Mouse (Mus musculus): ENCODE data around the gene Rnaseh2c. TPM values are rescaled to one million over a fixed set of nuclear protein-coding genes. Genes with fewer than 3 reads are reported as not detected.

Gene Rnaseh2c
- polyA plus RNA-seq, 1 experiment = 47.8 TPM

DNA sequence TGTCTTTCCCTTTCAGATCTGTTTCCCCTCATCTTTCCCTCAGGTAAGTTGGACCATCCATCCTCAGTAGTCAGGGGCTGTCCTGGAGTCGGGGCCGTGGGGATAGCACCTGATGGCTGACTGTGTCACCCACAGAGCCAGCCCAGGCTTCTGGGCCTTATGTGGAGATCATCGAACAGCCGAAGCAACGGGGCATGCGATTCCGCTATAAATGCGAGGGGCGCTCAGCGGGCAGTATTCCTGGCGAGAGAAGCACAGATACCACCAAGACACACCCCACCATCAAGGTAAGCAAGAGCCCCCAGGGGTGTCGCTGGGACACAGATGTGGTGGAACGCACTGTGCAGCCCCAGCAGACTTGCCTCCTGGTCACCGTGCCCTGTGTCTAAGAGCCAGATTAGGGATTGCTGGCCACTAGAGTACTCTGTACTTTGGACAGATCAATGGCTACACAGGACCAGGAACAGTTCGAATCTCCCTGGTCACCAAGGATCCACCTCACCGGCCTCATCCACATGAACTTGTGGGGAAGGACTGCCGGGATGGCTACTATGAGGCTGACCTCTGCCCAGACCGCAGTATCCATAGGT, 36.8 kb downstream of the Rnaseh2c start:
- no peaks in the 10 kb centered on the region for H3K27me3 ChIP-seq (ENCODE audit: control insufficient read depth, insufficient read depth, low read length)
- H3K27ac ChIP-seq (ENCODE audit: insufficient read depth, low read length) = peak overlapping the region; percentile 99
- H3K4me1 ChIP-seq (ENCODE audit: control insufficient read depth, insufficient read depth, insufficient read length) = peaks cover 8% of the 10 kb centered on the region; the same call in 1 of the 2 replicates

DNA sequence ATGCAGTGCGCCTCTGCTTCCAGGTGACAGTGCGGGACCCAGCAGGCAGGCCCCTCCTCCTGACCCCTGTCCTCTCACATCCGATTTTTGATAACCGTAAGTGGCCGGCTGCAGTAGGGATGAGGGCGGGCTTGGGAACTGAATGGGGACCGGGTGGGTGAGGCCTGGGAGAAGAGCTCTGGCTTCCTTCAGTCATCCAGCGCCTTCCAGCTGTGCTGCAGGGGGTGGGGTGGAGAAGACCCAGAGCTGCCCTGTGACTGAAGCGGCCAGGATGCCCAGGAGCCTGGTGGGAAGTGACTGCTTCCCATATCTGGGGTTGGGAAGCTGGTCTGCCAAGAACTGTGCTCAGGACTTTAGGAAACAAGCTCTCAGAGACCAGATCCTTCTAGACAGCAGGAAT, 38.7 kb downstream of the Rnaseh2c start:
- TF ChIP-seq CTCF (IDR thresholded peaks at IDR 0.05; ENCODE audit: extremely low read depth, insufficient read depth, insufficient read length, insufficient replicate concordance) (no peak), POLR2A (IDR thresholded peaks at IDR 0.05; ENCODE audit: low read depth, low read length) (no peak)
- Histone ChIP-seq H3K4me1 (ENCODE audit: control insufficient read depth, insufficient read depth, insufficient read length) (peaks cover 8% of the 10 kb centered on the region; the same call in 1 of the 2 replicates), H3K27me3 (ENCODE audit: control insufficient read depth, insufficient read depth, low read length) (no peaks in the 10 kb centered on the region), H3K36me3 (ENCODE audit: control insufficient read depth, insufficient read depth, low read length) (peaks cover 42% of the 10 kb centered on the region), H3K27ac (ENCODE audit: insufficient read depth, low read length) (no peak overlapping the region), H3K4me3 (ENCODE audit: extremely low read depth, insufficient read depth, insufficient read length) (no peak overlapping the region)
- no peak for DNase-seq (ENCODE audit: low read depth in 1 of 2, low spot score in 2 of 2)
- WGBS = 91% methylated on average over 9 of the region's 9 CpGs

More for the DNA sequence above, 36.8 kb downstream of the Rnaseh2c start:
- 95% methylated on average over 18 of the region's 18 CpGs for WGBS
- Histone ChIP-seq H3K4me3 (ENCODE audit: extremely low read depth, insufficient read depth, insufficient read length) (peak overlapping the region; percentile 95), H3K36me3 (ENCODE audit: control insufficient read depth, insufficient read depth, low read length) (peaks cover 36% of the 10 kb centered on the region)
- DNase-seq (ENCODE audit: low read depth in 1 of 2, low spot score in 2 of 2) = no peak
- no peak for TF ChIP-seq CTCF (IDR thresholded peaks at IDR 0.05; ENCODE audit: extremely low read depth, insufficient read depth, insufficient read length, insufficient replicate concordance)
- no peak for TF ChIP-seq POLR2A (IDR thresholded peaks at IDR 0.05; ENCODE audit: low read depth, low read length)

GRCm38 (mm10) chr19:5641021-5641420, 39.3 kb downstream of the Rnaseh2c start:
- Histone ChIP-seq H3K27ac (ENCODE audit: insufficient read depth, low read length) (no peak overlapping the region), H3K36me3 (ENCODE audit: control insufficient read depth, insufficient read depth, low read length) (peaks cover 49% of the 10 kb centered on the region), H3K4me1 (ENCODE audit: control insufficient read depth, insufficient read depth, insufficient read length) (peaks cover 7% of the 10 kb centered on the region; the same call in 1 of the 2 replicates), H3K27me3 (ENCODE audit: control insufficient read depth, insufficient read depth, low read length) (no peaks in the 10 kb centered on the region), H3K4me3 (ENCODE audit: extremely low read depth, insufficient read depth, insufficient read length) (no peak overlapping the region)
- no peak for TF ChIP-seq CTCF (IDR thresholded peaks at IDR 0.05; ENCODE audit: extremely low read depth, insufficient read depth, insufficient read length, insufficient replicate concordance)
- no peak for TF ChIP-seq POLR2A (IDR thresholded peaks at IDR 0.05; ENCODE audit: low read depth, low read length)
- WGBS = 94% methylated on average over 17 of the region's 17 CpGs
- DNase-seq (ENCODE audit: low read depth in 1 of 2, low spot score in 2 of 2) = no peak

- H3K4me1 ChIP-seq (ENCODE audit: control insufficient read depth, insufficient read depth, insufficient read length) = peaks cover 5% of the 10 kb centered on the region; the same call in 1 of the 2 replicates
- DNase-seq (ENCODE audit: low read depth in 1 of 2, low spot score in 2 of 2) = no peak
- H3K36me3 ChIP-seq (ENCODE audit: control insufficient read depth, insufficient read depth, low read length) = peaks cover 53% of the 10 kb centered on the region
- no peak overlapping the region for H3K4me3 ChIP-seq (ENCODE audit: extremely low read depth, insufficient read depth, insufficient read length)
- H3K27me3 ChIP-seq (ENCODE audit: control insufficient read depth, insufficient read depth, low read length) = no peaks in the 10 kb centered on the region
- 95% methylated on average over 8 of the region's 8 CpGs for WGBS
- TF ChIP-seq CTCF (IDR thresholded peaks at IDR 0.05; ENCODE audit: extremely low read depth, insufficient read depth, insufficient read length, insufficient replicate concordance) (no peak), POLR2A (IDR thresholded peaks at IDR 0.05; ENCODE audit: low read depth, low read length) (no peak)
- H3K27ac ChIP-seq (ENCODE audit: insufficient read depth, low read length) = no peak overlapping the region
Measured at GRCm38 (mm10) chr19:5641641-5642040, 40.0 kb downstream of the Rnaseh2c start.

DNA sequence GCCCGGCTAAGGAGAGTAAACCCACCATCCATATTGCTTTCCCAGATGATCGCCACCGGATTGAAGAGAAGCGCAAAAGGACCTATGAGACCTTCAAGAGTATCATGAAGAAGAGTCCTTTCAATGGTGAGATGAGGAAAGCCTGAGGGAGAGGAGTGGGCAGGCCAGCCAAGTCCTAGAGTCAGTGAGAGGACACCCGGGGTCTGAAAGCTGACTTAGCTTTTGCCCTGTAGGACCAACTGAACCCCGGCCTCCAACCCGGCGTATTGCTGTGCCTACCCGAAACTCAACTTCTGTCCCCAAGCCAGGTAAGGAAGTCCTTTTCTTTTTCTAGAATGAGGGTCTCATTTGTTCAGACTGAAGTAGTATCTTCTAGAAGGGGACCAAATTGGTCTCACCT, 43.6 kb downstream of the Rnaseh2c start:
- Histone ChIP-seq H3K4me1 (ENCODE audit: control insufficient read depth, insufficient read depth, insufficient read length) (peaks cover 13% of the 10 kb centered on the region; the same call in 1 of the 2 replicates), H3K27me3 (ENCODE audit: control insufficient read depth, insufficient read depth, low read length) (no peaks in the 10 kb centered on the region), H3K27ac (ENCODE audit: insufficient read depth, low read length) (no peak overlapping the region), H3K36me3 (ENCODE audit: control insufficient read depth, insufficient read depth, low read length) (peaks cover 53% of the 10 kb centered on the region), H3K4me3 (ENCODE audit: extremely low read depth, insufficient read depth, insufficient read length) (no peak overlapping the region)
- TF ChIP-seq CTCF (IDR thresholded peaks at IDR 0.05; ENCODE audit: extremely low read depth, insufficient read depth, insufficient read length, insufficient replicate concordance) (no peak), POLR2A (IDR thresholded peaks at IDR 0.05; ENCODE audit: low read depth, low read length) (no peak)
- WGBS = 94% methylated on average over 9 of the region's 9 CpGs
- no peak for DNase-seq (ENCODE audit: low read depth in 1 of 2, low spot score in 2 of 2)

GRCm38 (mm10) chr19:5646731-5647330, 45.2 kb downstream of the Rnaseh2c start:
- Histone ChIP-seq H3K4me1 (ENCODE audit: control insufficient read depth, insufficient read depth, insufficient read length) (peaks cover 13% of the 10 kb centered on the region; the same call in 1 of the 2 replicates), H3K36me3 (ENCODE audit: control insufficient read depth, insufficient read depth, low read length) (peaks cover 54% of the 10 kb centered on the region), H3K27me3 (ENCODE audit: control insufficient read depth, insufficient read depth, low read length) (no peaks in the 10 kb centered on the region), H3K4me3 (ENCODE audit: extremely low read depth, insufficient read depth, insufficient read length) (no peak overlapping the region), H3K27ac (ENCODE audit: insufficient read depth, low read length) (no peak overlapping the region)
- DNase-seq (ENCODE audit: low read depth in 1 of 2, low spot score in 2 of 2) = no peak
- TF ChIP-seq POLR2A (IDR thresholded peaks at IDR 0.05; ENCODE audit: low read depth, low read length) (no peak), CTCF (IDR thresholded peaks at IDR 0.05; ENCODE audit: extremely low read depth, insufficient read depth, insufficient read length, insufficient replicate concordance) (no peak)
- WGBS = 90% methylated on average over 8 of the region's 8 CpGs

DNA sequence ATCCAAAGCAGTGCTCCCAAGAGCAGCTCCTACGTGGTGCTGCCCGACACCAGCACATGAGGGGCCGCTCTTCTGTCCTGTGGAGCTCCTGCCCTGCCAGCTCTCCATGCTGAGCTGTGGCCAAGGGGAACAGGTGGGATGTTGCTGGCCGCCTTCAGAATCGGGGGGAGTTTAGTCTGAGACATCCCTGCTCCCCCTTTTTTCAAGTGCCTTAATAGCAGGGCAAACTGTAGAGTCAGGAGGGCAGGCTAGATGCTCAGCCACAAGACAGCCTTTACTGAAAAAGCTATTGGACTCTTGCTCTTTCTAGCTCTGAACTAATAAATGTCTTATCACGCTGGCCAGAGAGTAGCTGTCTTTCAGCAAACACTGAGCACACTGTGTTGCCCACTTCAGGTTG, 46.1 kb downstream of the Rnaseh2c start:
- Histone ChIP-seq H3K36me3 (ENCODE audit: control insufficient read depth, insufficient read depth, low read length) (peaks cover 57% of the 10 kb centered on the region), H3K4me1 (ENCODE audit: control insufficient read depth, insufficient read depth, insufficient read length) (peaks cover 13% of the 10 kb centered on the region; the same call in 1 of the 2 replicates), H3K27ac (ENCODE audit: insufficient read depth, low read length) (no peak overlapping the region), H3K4me3 (ENCODE audit: extremely low read depth, insufficient read depth, insufficient read length) (no peak overlapping the region), H3K27me3 (ENCODE audit: control insufficient read depth, insufficient read depth, low read length) (no peaks in the 10 kb centered on the region)
- WGBS = 95% methylated on average over 6 of the region's 6 CpGs
- DNase-seq (ENCODE audit: low read depth in 1 of 2, low spot score in 2 of 2) = no peak
- TF ChIP-seq POLR2A (IDR thresholded peaks at IDR 0.05; ENCODE audit: low read depth, low read length) (no peak), CTCF (IDR thresholded peaks at IDR 0.05; ENCODE audit: extremely low read depth, insufficient read depth, insufficient read length, insufficient replicate concordance) (no peak)

All from spleen, adult 2 months (tissue).